Mouse (Mus musculus) frontal cortex, adult 2 months (tissue): Measurements from ENCODE around the gene Ager. TPM values are rescaled to one million over a fixed set of nuclear protein-coding genes. Genes with fewer than 3 reads are reported as not detected.
A peak's percentile ranks its signal among the peaks of the same experiment; 100 is the strongest.

Source experiments
- DNase-seq, 2 experiments: peaks; one replicate each; pipeline ENCODE4 v3.0.0; 2022; ENCODE audit warnings: low spot score in 1 of 2; ENCODE audit errors: extremely low spot score in 1 of 2
- polyA plus RNA-seq: library from polyadenylated mRNA; depleted of rRNA; stranded (reverse); fragments of >200 nt; gene quantifications from 2 replicates; pipeline ENCODE4 v1.2.3, GENCODE M21; 2012; rRNA removed

Gene Ager
- polyA plus RNA-seq = 2.1 TPM in 2 replicates

GRCm38 (mm10) chr17:34597566-34598095, at the start of gene Ager:
TSS of gene Ager (plus strand) at chr17:34597862.
- DNase-seq = no peak

- no peak for DNase-seq
These were observed 48.5 kb upstream of the Ager start for GRCm38 (mm10) chr17:34549156-34549555.

GRCm38 (mm10) chr17:34549843-34550242, 47.8 kb upstream of the Ager start:
- DNase-seq = no peak

- DNase-seq = peak; percentile 15 to 84
These were observed 42.2 kb upstream of the Ager start for GRCm38 (mm10) chr17:34555483-34555882.

GRCm38 (mm10) chr17:34556406-34556805, 41.3 kb upstream of the Ager start:
- no peak for DNase-seq

- DNase-seq = no peak
These were observed 40.3 kb upstream of the Ager start for GRCm38 (mm10) chr17:34557411-34557810.

- DNase-seq = no peak
These were observed 38.5 kb upstream of the Ager start for GRCm38 (mm10) chr17:34559116-34559515.

GRCm38 (mm10) chr17:34559895-34560294, 37.8 kb upstream of the Ager start:
- no peak for DNase-seq

- no peak for DNase-seq
These were observed 37.2 kb upstream of the Ager start for GRCm38 (mm10) chr17:34560438-34560837.

GRCm38 (mm10) chr17:34561200-34561599, 36.5 kb upstream of the Ager start:
- DNase-seq = no peak

GRCm38 (mm10) chr17:34562595-34562994, 35.1 kb upstream of the Ager start:
- no peak for DNase-seq

GRCm38 (mm10) chr17:34563354-34563753, 34.3 kb upstream of the Ager start:
- DNase-seq = no peak

- DNase-seq = no peak
These were observed 33.6 kb upstream of the Ager start, which contains the start of gene Notch4 for GRCm38 (mm10) chr17:34564003-34564421. TSS of gene Notch4 (plus strand) at chr17:34564268.

- no peak for DNase-seq
These were observed 32.9 kb upstream of the Ager start for GRCm38 (mm10) chr17:34564796-34565195.

GRCm38 (mm10) chr17:34567311-34567710, 30.4 kb upstream of the Ager start:
- no peak for DNase-seq

GRCm38 (mm10) chr17:34568421-34568820, 29.2 kb upstream of the Ager start:
- DNase-seq = no peak

- no peak for DNase-seq
These were observed 27.7 kb upstream of the Ager start for GRCm38 (mm10) chr17:34569919-34570318.

GRCm38 (mm10) chr17:34571875-34572274, 25.8 kb upstream of the Ager start:
- no peak for DNase-seq

- no peak for DNase-seq
These were observed 25.3 kb upstream of the Ager start for GRCm38 (mm10) chr17:34572361-34572760.

- no peak for DNase-seq
These were observed 21.1 kb upstream of the Ager start for GRCm38 (mm10) chr17:34576577-34576976.

- DNase-seq = no peak
These were observed 19.6 kb upstream of the Ager start for GRCm38 (mm10) chr17:34578070-34578469.

- no peak for DNase-seq
These were observed 15.1 kb upstream of the Ager start for GRCm38 (mm10) chr17:34582528-34582927.

GRCm38 (mm10) chr17:34583397-34583796, 14.3 kb upstream of the Ager start:
- DNase-seq = no peak
